Mouse (Mus musculus) lung, adult 2 months (tissue): ENCODE data around the gene Olfr655.

ENCODE experiments used
- CTCF ChIP-seq: fragments of 200-500 bp; IDR thresholded peaks from 2 replicates; pipeline ENCODE4 v1.5.1; 2011; ENCODE audit warnings: mild to moderate bottlenecking, low read length, control low read depth; ENCODE audit not compliant: insufficient read depth
- POLR2A ChIP-seq: fragments of 200-500 bp; IDR thresholded peaks from 2 replicates; pipeline ENCODE4 v1.6.1; 2011; ENCODE audit warnings: low read depth, mild to moderate bottlenecking, control low read depth, low read length, borderline replicate concordance; ENCODE audit errors: extremely low read depth

- TF ChIP-seq CTCF (no peak), POLR2A (no peak)
Measured at GRCm38 (mm10) chr7:104613655-104614054, 12.1 kb upstream of the Olfr655 start, which contains the start of gene Olfr656.
